Mouse (Mus musculus): ENCODE data around the gene Tcp11l2.

- TF ChIP-seq NANOG (IDR thresholded peaks at IDR 0.05; ENCODE audit: borderline replicate concordance, low read length): no peak
- TF ChIP-seq CTCF (conservative IDR thresholded peaks at IDR 0.05; ENCODE audit: low read length): no peak
Measured at GRCm38 (mm10) chr10:84535458-84535857, 41.0 kb upstream of the Tcp11l2 start.

Measured in E14TG2a.4 (cell line).